Comparison of ENCODE assay signal across 13 mouse cellular contexts in the genomic region with DNA sequence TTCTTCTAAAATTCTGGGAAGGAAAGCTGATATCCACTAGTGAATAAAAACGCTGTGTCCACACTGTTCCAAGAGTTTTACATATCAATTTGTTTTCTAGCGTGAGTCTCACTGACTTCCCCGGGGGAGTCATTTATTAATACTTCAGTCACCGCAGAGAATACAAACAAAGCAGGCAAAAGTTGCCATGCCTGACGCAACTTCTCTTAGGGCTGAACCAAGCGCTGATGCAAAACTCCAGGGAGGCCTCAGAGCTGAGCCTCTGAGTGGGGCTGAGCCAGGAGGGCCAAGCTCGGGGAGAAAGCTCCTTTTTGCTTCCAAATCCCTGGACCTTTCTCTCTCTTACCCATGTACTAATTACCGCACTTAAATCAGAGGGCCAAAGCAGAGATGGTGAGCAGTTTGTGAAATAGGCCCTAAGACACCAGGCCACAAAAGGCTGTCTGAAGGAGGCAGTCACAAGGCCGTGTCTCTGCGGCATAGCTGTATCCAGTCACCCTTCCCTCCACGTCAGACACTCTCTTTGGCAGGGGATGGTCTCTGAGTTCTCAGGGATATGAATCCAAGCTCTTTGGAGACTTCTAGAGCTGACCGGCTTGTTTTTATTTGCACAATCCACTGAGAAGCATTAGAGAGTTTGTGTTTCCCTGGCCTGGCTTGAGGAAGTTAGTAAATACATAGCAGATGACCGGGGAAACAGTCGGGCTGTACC.
DNase-seq lines count a peak whose midpoint lies in the region; ATAC-seq lines count a peak whose summit lies in the region.
"Had no signal": no experiment of that assay in that cellular context is flagged by ENCODE, and none has a peak within 500 bp of the region (broad histone marks: within the 10 kb centered on the region; RNA-seq: fewer than 3 reads in every experiment).

No protein-coding gene starts in this region.

- 56% methylated on average over 14 of the region's 14 CpGs for WGBS in embryonic facial prominence, embryonic 13.5 days
- WGBS in midbrain, embryonic 14.5 days = 68% methylated on average over 14 of the region's 14 CpGs

- H3K9ac ChIP-seq in embryonic facial prominence, embryonic 13.5 days = no peak overlapping the region
- H3K9ac ChIP-seq in midbrain, embryonic 14.5 days (replicated peaks; ENCODE audit: low read length) = no peak overlapping the region
- H3K9ac ChIP-seq: forebrain, embryonic 15.5 days; hindbrain, embryonic 15.5 days; neural tube, embryonic 15.5 days had no signal

- intact Hi-C loops in heart, postnatal 36 days (cut with DNase I) = no loop called here

- ATAC-seq in embryonic facial prominence, embryonic 13.5 days (ENCODE audit: insufficient number of reproducible peaks, insufficient read depth, low FRiP score, low TSS enrichment, low read depth) = no peak
- no peak for ATAC-seq in midbrain, embryonic 14.5 days (ENCODE audit: low FRiP score, low TSS enrichment)
- ATAC-seq: forebrain, embryonic 15.5 days had no signal

- H3K27ac ChIP-seq in embryonic facial prominence, embryonic 13.5 days = 0 out of 2 replicates have a peak overlapping the region, but pooled peaks have one; percentile 29
- H3K27ac ChIP-seq in midbrain, embryonic 14.5 days (replicated peaks; ENCODE audit: low read depth, low read length) = no peak overlapping the region
- H3K27ac ChIP-seq: forebrain, embryonic 15.5 days; hindbrain, embryonic 15.5 days; neural tube, embryonic 15.5 days had no signal

- peaks cover 21% of the 10 kb centered on the region for H3K4me1 ChIP-seq in embryonic facial prominence, embryonic 13.5 days
- peaks cover 9% of the 10 kb centered on the region for H3K4me1 ChIP-seq in midbrain, embryonic 14.5 days (ENCODE audit: control insufficient read depth, insufficient read depth, low read length)

- H3K27me3 ChIP-seq in embryonic facial prominence, embryonic 13.5 days = no peaks in the 10 kb centered on the region
- no peaks in the 10 kb centered on the region for H3K27me3 ChIP-seq in midbrain, embryonic 14.5 days (ENCODE audit: control insufficient read depth, insufficient read depth, low read length)
- H3K27me3 ChIP-seq: forebrain, embryonic 15.5 days; hindbrain, embryonic 15.5 days; neural tube, embryonic 15.5 days had no signal

- no peaks in the 10 kb centered on the region for H3K36me3 ChIP-seq in embryonic facial prominence, embryonic 13.5 days
- H3K36me3 ChIP-seq in midbrain, embryonic 14.5 days (ENCODE audit: control insufficient read depth, insufficient read depth, low read length) = no peaks in the 10 kb centered on the region
- H3K36me3 ChIP-seq: forebrain, embryonic 15.5 days; hindbrain, embryonic 15.5 days; neural tube, embryonic 15.5 days had no signal

- peak; percentile 53 to 80 for DNase-seq in heart, adult 18-20 months
- no peak for DNase-seq in heart, postnatal 4 days
- DNase-seq in 3T3-L1 (ENCODE audit: low read depth, low spot score) = peak; percentile 20
- peak; percentile 44 to 47 for DNase-seq in heart, postnatal 36 days
- no peak for DNase-seq in cerebellum, postnatal 25 days
- no peak for DNase-seq in midbrain, embryonic 14.5 days
- DNase-seq in retina, embryonic 14.5 days (ENCODE audit: low spot score) = no peak
- DNase-seq: cerebellum, postnatal 10 days; layer of hippocampus, adult 9-11 months had no signal

- H3K4me3 ChIP-seq in embryonic facial prominence, embryonic 13.5 days = no peak overlapping the region
- H3K4me3 ChIP-seq in midbrain, embryonic 14.5 days (replicated peaks; ENCODE audit: low read depth, low read length) = no peak overlapping the region
- H3K4me3 ChIP-seq: forebrain, embryonic 15.5 days; hindbrain, embryonic 15.5 days; neural tube, embryonic 15.5 days had no signal

- H3K9me3 ChIP-seq in embryonic facial prominence, embryonic 13.5 days = no peaks in the 10 kb centered on the region
- H3K9me3 ChIP-seq in midbrain, embryonic 14.5 days (ENCODE audit: control insufficient read depth, low read length) = no peaks in the 10 kb centered on the region
- H3K9me3 ChIP-seq: forebrain, embryonic 15.5 days; hindbrain, embryonic 15.5 days; neural tube, embryonic 15.5 days had no signal

- no peak overlapping the region for H3K4me2 ChIP-seq in embryonic facial prominence, embryonic 13.5 days
- H3K4me2 ChIP-seq in midbrain, embryonic 14.5 days (ENCODE audit: low read length) = no peak overlapping the region
- H3K4me2 ChIP-seq: forebrain, embryonic 15.5 days; hindbrain, embryonic 15.5 days; neural tube, embryonic 15.5 days had no signal

Comparison
In these comparisons a context has a peak if more than half of its experiments do, and no peak if none do; other contexts are left out.
1. DNase-seq: peak in heart, adult 18-20 months (2 of 2), 3T3-L1 (single experiment) and heart, postnatal 36 days (2 of 2); none in heart, postnatal 4 days (single experiment), cerebellum, postnatal 25 days (0 of 2), midbrain, embryonic 14.5 days (single experiment) and retina, embryonic 14.5 days (single experiment).